Mouse (Mus musculus): ENCODE results near the gene Pdf. TPM values are rescaled to one million over a fixed set of nuclear protein-coding genes. Genes with fewer than 3 reads are reported as not detected.

Pdf gene
- 41.3 and 41.4 TPM in 2 replicates for polyA plus RNA-seq (2015; fragmentation: Nextera tagmentation; extraction: Ambion mirVana)

DNA sequence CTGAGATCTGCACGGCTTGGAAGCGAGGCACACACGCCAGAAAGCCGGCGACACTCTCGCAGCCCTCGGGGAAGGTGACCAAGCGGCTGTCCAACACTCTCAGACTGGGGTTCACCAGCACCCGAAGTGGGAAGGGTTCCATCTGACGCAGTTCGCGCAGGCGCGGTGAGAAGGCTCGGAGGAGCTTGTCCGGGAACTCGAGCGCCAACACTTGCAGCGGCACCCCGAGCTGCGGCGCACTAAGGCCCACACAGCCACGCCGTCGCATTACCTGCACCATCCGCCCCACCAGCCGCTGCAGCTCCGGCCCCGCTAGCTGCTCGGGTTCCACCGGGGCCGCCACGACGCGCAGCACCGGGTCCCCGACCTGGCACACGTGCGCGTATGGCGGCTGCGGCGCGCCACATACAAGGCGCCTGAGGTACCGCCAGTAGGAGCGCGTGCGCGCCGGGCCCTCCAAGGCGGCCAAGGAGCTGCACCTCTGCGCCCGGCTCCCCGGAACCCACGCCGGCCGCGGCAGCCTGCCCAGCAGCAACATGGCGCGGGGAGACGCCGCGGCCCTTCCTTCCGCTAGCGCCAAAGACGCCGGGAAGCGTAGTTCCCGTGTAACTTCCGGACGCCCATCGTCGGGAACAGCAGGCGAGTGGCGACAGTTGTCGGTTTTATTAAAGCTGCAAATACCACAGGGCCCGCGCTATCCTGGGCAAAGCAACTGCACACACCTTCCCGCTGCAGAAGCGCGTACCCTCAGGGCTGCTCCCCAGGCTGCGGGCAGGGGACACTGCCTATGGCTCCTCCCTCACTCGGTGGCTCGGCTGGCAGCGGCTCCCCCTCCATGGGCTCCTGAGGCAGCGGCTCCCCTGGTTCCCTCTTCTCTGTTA, at the start of gene Pdf:
Pdf (minus strand) TSS at position 554 of the 881 bp plus-strand sequence.
- peak within 1 kb of the TSS; percentile 82 for H3K4me2 ChIP-seq
- under 1% methylated on average over 82 of the region's 87 CpGs for WGBS
- H3K4me3 ChIP-seq = peak within 1 kb of the TSS; percentile 70
- peak within 1 kb of the TSS; percentile 86 for H3K27ac ChIP-seq (replicated peaks)
- H3K9me3 ChIP-seq = no peaks in the 10 kb centered on the region
- peaks cover 76% of the 10 kb centered on the region for H3K36me3 ChIP-seq
- H3K27me3 ChIP-seq = no peaks in the 10 kb centered on the region
- peak within 1 kb of the TSS; percentile 63 for H3K9ac ChIP-seq
- peak; percentile 90 for ATAC-seq (ENCODE audit: low FRiP score, low read depth)
- peaks cover 22% of the 10 kb centered on the region for H3K4me1 ChIP-seq (replicated peaks)

GRCm38 (mm10) chr8:107096366-107097036, 48.1 kb upstream of the Pdf start, which contains the start of gene Terf2:
Gene Terf2 (minus strand): TSS chr8:107096547.
- 0 out of 2 replicates have a peak, but pooled peaks cover 12% of the 10 kb centered on the region for H3K36me3 ChIP-seq
- peak; percentile 97 for ATAC-seq (ENCODE audit: low FRiP score, low read depth)
- peak within 1 kb of the TSS; percentile 96 for H3K4me3 ChIP-seq
- WGBS = 5% methylated on average over 32 of the region's 39 CpGs
- H3K27me3 ChIP-seq = no peaks in the 10 kb centered on the region
- H3K4me1 ChIP-seq (replicated peaks) = peaks cover 28% of the 10 kb centered on the region
- H3K9me3 ChIP-seq = no peaks in the 10 kb centered on the region
- peak within 1 kb of the TSS; percentile 61 for H3K4me2 ChIP-seq
- peak within 1 kb of the TSS; percentile 92 for H3K9ac ChIP-seq
- peak within 1 kb of the TSS; percentile 89 for H3K27ac ChIP-seq (replicated peaks)

DNA sequence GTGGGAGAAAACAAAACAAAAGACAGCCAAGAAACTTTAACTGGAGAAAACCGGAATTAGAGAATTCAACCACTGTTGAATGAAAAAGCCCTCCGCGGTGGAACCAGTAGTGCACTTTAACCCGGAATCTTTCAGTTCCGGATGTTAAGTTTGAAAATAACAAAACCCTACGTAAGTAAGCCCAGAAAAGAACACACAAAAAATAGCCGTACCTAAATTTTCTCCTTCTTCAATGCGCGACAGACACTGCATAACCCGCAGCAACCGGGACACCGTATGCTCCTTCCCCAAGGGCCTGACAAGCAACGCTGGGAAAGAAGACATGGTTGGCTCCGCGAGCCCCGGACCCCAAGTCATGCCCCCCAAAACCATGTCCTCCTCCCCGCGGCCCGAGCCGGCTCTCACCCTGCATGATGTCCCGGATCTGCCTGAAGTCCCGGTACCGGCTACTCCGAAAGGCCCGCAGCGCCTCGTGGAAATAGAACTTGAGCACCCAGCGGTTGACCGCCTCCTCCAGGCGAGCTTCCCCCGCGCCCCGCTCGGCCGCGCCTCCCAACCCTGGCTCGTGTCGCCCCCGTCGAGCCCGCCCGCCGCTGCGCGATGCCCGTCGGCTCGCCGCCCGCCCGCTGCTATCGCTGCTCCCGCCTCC, 47.4 kb upstream of the Pdf start:
- no peaks in the 10 kb centered on the region for H3K9me3 ChIP-seq
- peak overlapping the region; percentile 89 for H3K27ac ChIP-seq (replicated peaks)
- H3K4me1 ChIP-seq (replicated peaks) = peaks cover 28% of the 10 kb centered on the region
- H3K27me3 ChIP-seq = no peaks in the 10 kb centered on the region
- WGBS = under 1% methylated on average over 49 of the region's 53 CpGs
- ATAC-seq (ENCODE audit: low FRiP score, low read depth) = no peak; the same call in none of the 2 replicates
- H3K36me3 ChIP-seq = 0 out of 2 replicates have a peak, but pooled peaks cover 16% of the 10 kb centered on the region
- peak overlapping the region; percentile 61 for H3K4me2 ChIP-seq
- peak overlapping the region; percentile 92 for H3K9ac ChIP-seq
- H3K4me3 ChIP-seq = peak overlapping the region; percentile 96

DNA sequence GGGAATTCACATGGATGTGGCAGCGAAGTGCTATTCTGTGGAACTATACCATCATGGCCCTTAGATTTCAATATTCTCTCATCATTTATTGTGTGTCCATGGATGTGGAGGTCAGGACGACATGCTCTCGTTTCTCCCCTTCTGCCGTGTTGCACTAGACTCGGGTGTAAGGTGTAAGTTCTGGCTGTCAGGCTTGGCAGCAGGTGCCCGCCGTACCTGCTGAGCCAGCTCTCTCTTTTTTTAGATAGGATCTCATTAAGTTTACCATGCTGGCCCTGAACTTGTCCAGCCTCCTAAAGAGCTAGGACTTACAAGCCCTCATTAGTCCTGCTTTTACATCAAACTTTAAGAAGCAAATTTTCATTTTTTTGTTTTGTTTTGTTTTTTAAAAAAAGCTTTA, 42.1 kb upstream of the Pdf start:
- no peak overlapping the region for H3K4me3 ChIP-seq
- H3K36me3 ChIP-seq = peaks cover 42% of the 10 kb centered on the region
- WGBS = 94% methylated on average over 7 of the region's 7 CpGs
- H3K4me1 ChIP-seq (replicated peaks) = peaks cover 19% of the 10 kb centered on the region
- H3K27ac ChIP-seq (replicated peaks) = no peak overlapping the region
- no peak overlapping the region for H3K4me2 ChIP-seq
- H3K27me3 ChIP-seq = no peaks in the 10 kb centered on the region
- H3K9me3 ChIP-seq = no peaks in the 10 kb centered on the region
- ATAC-seq (ENCODE audit: low FRiP score, low read depth) = no peak
- H3K9ac ChIP-seq = no peak overlapping the region

GRCm38 (mm10) chr8:107088526-107089063, 40.2 kb upstream of the Pdf start:
- H3K4me1 ChIP-seq (replicated peaks) = no peaks in the 10 kb centered on the region
- ATAC-seq (ENCODE audit: low FRiP score, low read depth) = no peak
- WGBS = 96% methylated on average over 5 of the region's 5 CpGs
- no peak overlapping the region for H3K4me3 ChIP-seq
- H3K27me3 ChIP-seq = no peaks in the 10 kb centered on the region
- H3K9ac ChIP-seq = no peak overlapping the region
- no peak overlapping the region for H3K27ac ChIP-seq (replicated peaks)
- H3K9me3 ChIP-seq = no peaks in the 10 kb centered on the region
- no peak overlapping the region for H3K4me2 ChIP-seq
- H3K36me3 ChIP-seq = peaks cover 44% of the 10 kb centered on the region

DNA sequence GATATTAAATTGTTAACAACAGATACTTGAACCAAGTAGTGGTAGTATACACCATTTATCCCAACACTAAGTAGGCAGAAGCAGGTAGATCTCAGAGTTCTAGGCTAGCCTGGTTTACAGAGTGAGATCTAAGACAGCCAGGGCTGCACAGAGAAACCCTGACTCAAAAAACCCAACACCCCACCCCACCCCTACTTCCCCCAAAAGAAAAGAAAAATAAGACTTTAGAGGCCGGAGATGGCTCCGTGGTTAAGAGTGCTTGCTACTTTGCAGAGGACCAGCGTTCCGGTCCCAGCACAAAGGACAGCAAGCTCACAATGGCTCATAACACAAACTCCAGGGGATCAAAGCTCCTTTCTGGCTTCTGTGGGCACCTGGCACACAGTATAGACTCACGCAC, 37.6 kb upstream of the Pdf start:
- H3K4me3 ChIP-seq = no peak overlapping the region
- H3K9ac ChIP-seq = no peak overlapping the region
- peaks cover 49% of the 10 kb centered on the region for H3K36me3 ChIP-seq
- no peak overlapping the region for H3K4me2 ChIP-seq
- no peaks in the 10 kb centered on the region for H3K9me3 ChIP-seq
- H3K27me3 ChIP-seq = no peaks in the 10 kb centered on the region
- no peaks in the 10 kb centered on the region for H3K4me1 ChIP-seq (replicated peaks)
- WGBS = over 99% methylated on average over 5 of the region's 5 CpGs
- no peak overlapping the region for H3K27ac ChIP-seq (replicated peaks)
- ATAC-seq (ENCODE audit: low FRiP score, low read depth) = no peak

GRCm38 (mm10) chr8:107085358-107085757, 36.9 kb upstream of the Pdf start:
- no peak overlapping the region for H3K9ac ChIP-seq
- H3K36me3 ChIP-seq = peaks cover 53% of the 10 kb centered on the region
- H3K4me2 ChIP-seq = no peak overlapping the region
- H3K4me1 ChIP-seq (replicated peaks) = no peaks in the 10 kb centered on the region
- H3K4me3 ChIP-seq = no peak overlapping the region
- WGBS = 98% methylated on average over 17 of the region's 17 CpGs
- no peak overlapping the region for H3K27ac ChIP-seq (replicated peaks)
- no peaks in the 10 kb centered on the region for H3K27me3 ChIP-seq
- no peaks in the 10 kb centered on the region for H3K9me3 ChIP-seq
- ATAC-seq (ENCODE audit: low FRiP score, low read depth) = no peak

DNA sequence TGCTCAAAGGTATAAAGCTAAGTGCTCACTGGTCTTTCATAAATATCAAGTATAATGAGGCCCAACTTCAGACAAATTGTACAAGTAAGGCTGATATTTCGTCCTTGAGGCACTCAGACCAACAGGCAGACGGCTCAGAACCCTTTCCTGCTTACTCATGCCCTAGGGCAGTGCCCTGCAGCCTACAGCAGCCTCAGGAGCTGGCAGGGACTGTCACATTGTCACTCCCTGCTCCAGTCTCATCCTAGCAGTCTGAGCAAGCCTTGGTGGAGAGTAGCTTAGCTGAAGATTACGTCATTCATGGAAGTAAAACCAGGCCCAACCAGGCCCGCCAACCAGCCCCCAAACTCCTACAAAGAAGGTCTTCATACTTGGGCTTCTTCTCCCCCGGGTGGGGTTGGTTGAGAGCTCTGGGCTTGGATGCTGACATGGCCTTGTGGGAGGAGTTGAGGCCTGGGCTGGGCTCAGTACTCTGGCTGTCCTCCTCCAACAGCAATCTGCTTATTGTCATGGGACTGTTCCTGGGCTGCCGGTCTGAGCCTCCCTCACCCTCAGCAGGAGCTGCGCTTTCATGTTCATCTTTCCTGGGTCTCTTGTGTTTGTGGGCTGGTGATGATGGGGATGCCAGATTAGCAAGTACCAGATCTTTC, 27.9 kb upstream of the Pdf start:
- H3K4me1 ChIP-seq (replicated peaks) = no peaks in the 10 kb centered on the region
- no peak for ATAC-seq (ENCODE audit: low FRiP score, low read depth)
- H3K27ac ChIP-seq (replicated peaks) = no peak overlapping the region
- H3K27me3 ChIP-seq = no peaks in the 10 kb centered on the region
- whole genome bisulfite sequencing = 86% methylated on average over 7 of the region's 7 CpGs
- H3K4me3 ChIP-seq = no peak overlapping the region
- H3K9me3 ChIP-seq = no peaks in the 10 kb centered on the region
- H3K9ac ChIP-seq = no peak overlapping the region
- H3K4me2 ChIP-seq = no peak overlapping the region
- H3K36me3 ChIP-seq = peaks cover 75% of the 10 kb centered on the region

DNA sequence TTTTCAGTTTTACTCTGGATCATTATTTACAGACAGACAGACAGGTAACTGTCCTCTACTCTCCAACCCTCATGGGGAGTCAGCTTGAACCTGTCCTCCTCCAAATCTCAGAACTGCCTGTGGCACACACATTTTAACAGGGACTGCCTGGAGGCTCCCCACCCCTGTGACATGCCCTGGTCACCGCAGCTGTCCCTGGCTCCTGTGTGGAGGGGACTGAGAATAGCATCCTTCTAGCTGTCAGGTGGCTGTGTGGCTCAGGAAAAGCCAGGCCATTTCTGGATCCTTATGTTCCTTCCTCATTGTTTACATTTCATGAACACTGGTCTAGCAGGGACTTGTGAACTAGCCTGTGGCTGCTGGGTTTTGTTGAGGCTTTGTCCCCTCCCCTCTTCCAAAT, 25.7 kb upstream of the Pdf start:
- H3K27ac ChIP-seq (replicated peaks) = no peak overlapping the region
- WGBS = 92% methylated on average over 1 of the region's 1 CpGs
- no peak overlapping the region for H3K9ac ChIP-seq
- H3K4me1 ChIP-seq (replicated peaks) = no peaks in the 10 kb centered on the region
- no peak for ATAC-seq (ENCODE audit: low FRiP score, low read depth)
- no peaks in the 10 kb centered on the region for H3K9me3 ChIP-seq
- no peaks in the 10 kb centered on the region for H3K27me3 ChIP-seq
- no peak overlapping the region for H3K4me2 ChIP-seq
- H3K4me3 ChIP-seq = no peak overlapping the region
- peaks cover 72% of the 10 kb centered on the region for H3K36me3 ChIP-seq

- Histone ChIP-seq H3K27me3 (no peaks in the 10 kb centered on the region), H3K9me3 (no peaks in the 10 kb centered on the region), H3K36me3 (peaks cover 70% of the 10 kb centered on the region), H3K9ac (no peak overlapping the region), H3K4me1 (replicated peaks) (no peaks in the 10 kb centered on the region), H3K4me3 (no peak overlapping the region), H3K4me2 (no peak overlapping the region), H3K27ac (replicated peaks) (no peak overlapping the region)
- 94% methylated on average over 4 of the region's 4 CpGs for WGBS
- ATAC-seq (ENCODE audit: low FRiP score, low read depth) = no peak
Measured at GRCm38 (mm10) chr8:107073706-107074105, 25.3 kb upstream of the Pdf start.

All from hindbrain, embryonic 15.5 days (tissue).